Mouse (Mus musculus) liver, embryonic 14.5 days (tissue): Measurements from ENCODE around the gene Ndufc2.

Source experiments
- CTCF ChIP-seq: IDR thresholded peaks from 2 replicates; pipeline ENCODE4 v1.5.1; 2016; ENCODE audit warnings: antibody characterized with exemption, low read depth, control low read depth
- EP300 ChIP-seq: IDR thresholded peaks from 2 replicates; pipeline ENCODE4 v1.6.1; 2016; ENCODE audit warnings: antibody characterized with exemption, low read depth

DNA sequence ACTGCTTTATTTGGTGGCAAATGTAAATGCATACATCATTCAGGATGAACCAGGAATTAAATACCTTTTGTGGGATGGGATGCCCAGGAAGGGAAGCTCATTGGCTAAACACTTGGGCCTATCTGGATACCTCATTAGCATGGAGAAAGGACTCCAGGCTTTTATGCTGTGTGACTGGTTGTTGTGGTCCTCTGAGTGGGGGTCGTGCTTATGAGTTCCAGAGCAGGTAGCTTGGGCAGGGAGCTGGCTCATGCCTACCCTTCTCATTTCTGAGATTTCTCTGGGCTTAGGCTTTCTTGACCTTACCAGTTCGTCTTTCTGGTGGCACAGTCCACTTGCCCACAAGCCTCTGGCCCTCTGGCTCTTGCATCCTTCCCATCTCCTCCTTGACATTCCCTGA is 5.4 kb upstream of the Ndufc2 start:
- TF ChIP-seq EP300: no peak
- TF ChIP-seq CTCF: no peak
